Mouse (Mus musculus) MEL (cell line): ENCODE measurements around the gene Dglucy. TPM values are rescaled to one million over a fixed set of nuclear protein-coding genes. Genes with fewer than 3 reads are reported as not detected.

ENCODE experiments used
- DNase-seq: peaks from one replicate; pipeline ENCODE4 v3.0.0; 2011; ENCODE audit warnings: low read depth, low spot score
- H3K27ac ChIP-seq: 2 replicates; pipeline ENCODE4 v1.5.1; 2012; ENCODE audit warnings: low read depth, mild to moderate bottlenecking, control low read depth, low read length, moderate library complexity; ENCODE audit not compliant: control insufficient read depth
- H3K27me3 ChIP-seq, 2 experiments: fragments of 150-350 bp in 1 of 2; sonication (generic) in 1 of 2; 2 replicates each; pipeline ENCODE4 v1.6.1; 2012; ENCODE audit warnings: low read length in 2 of 2, mild to moderate bottlenecking in 2 of 2, improper control_type of control experiment in 1 of 2, moderate library complexity in 1 of 2; ENCODE audit not compliant: insufficient read depth in 2 of 2, control insufficient read depth in 1 of 2
- H3K36me3 ChIP-seq, 2 experiments: 2 replicates each; pipeline ENCODE4 v1.6.1; 2012 to 2014; ENCODE audit warnings: low read length in 2 of 2, improper control_type of control experiment in 1 of 2, inconsistent platforms in 1 of 2, mild to moderate bottlenecking in 1 of 2; ENCODE audit not compliant: insufficient read depth in 2 of 2, control insufficient read depth in 1 of 2
- H3K4me1 ChIP-seq, 2 experiments: fragments of 150-350 bp in 1 of 2; sonication (generic) in 1 of 2; 2 replicates each; pipeline ENCODE4 v1.6.1; 2012; ENCODE audit warnings: low read length in 2 of 2, improper control_type of control experiment in 1 of 2, mild to moderate bottlenecking in 1 of 2; ENCODE audit not compliant: insufficient read depth in 2 of 2, control insufficient read depth in 1 of 2
- H3K4me3 ChIP-seq, 2 experiments: fragments of 150-350 bp in 1 of 2; sonication (generic) in 1 of 2; 2 replicates each; pipeline ENCODE4 v1.5.1; 2012; ENCODE audit warnings: low read depth in 2 of 2, low read length in 2 of 2, mild to moderate bottlenecking in 2 of 2, moderate library complexity in 2 of 2, control low read depth in 1 of 2, improper control_type of control experiment in 1 of 2; ENCODE audit not compliant: control insufficient read depth in 1 of 2, insufficient read depth in 1 of 2
- H3K79me2 ChIP-seq: 2 replicates; pipeline ENCODE4 v1.6.1; 2012; ENCODE audit warnings: mild to moderate bottlenecking, low read length, moderate library complexity; ENCODE audit not compliant: control insufficient read depth, poor library complexity, insufficient read depth
- H3K9ac ChIP-seq: 2 replicates; pipeline ENCODE4 v1.6.1; 2012; ENCODE audit warnings: low read depth, mild to moderate bottlenecking, control low read depth, low read length, moderate library complexity; ENCODE audit not compliant: control insufficient read depth, poor library complexity, severe bottlenecking
- H3K9me3 ChIP-seq: fragments of 150-350 bp; sonication (generic); replicated peaks from 2 replicates; pipeline ENCODE4 v1.6.1; 2012; ENCODE audit warnings: mild to moderate bottlenecking, low read length, improper control_type of control experiment, moderate library complexity; ENCODE audit not compliant: insufficient read depth
- CTCF ChIP-seq, 3 experiments: IDR thresholded peaks in 2 of 3; conservative IDR thresholded peaks in 1 of 3; 2 replicates each; pipeline ENCODE4 v1.5.1; 2011 to 2012; ENCODE audit warnings: low read length in 3 of 3, low read depth in 2 of 3, mild to moderate bottlenecking in 2 of 3, improper control_type of control experiment in 1 of 3, inconsistent platforms in 1 of 3, mixed read lengths in 1 of 3, moderate library complexity in 1 of 3; ENCODE audit not compliant: control insufficient read depth in 1 of 3, insufficient read depth in 1 of 3, poor library complexity in 1 of 3, severe bottlenecking in 1 of 3
- GABPA ChIP-seq: IDR thresholded peaks from 2 replicates; pipeline ENCODE4 v1.6.1; 2012; ENCODE audit warnings: low read depth, mild to moderate bottlenecking, inconsistent platforms, low read length, improper control_type of control experiment, moderate library complexity
- HCFC1 ChIP-seq: IDR thresholded peaks from 2 replicates; pipeline ENCODE4 v1.6.1; 2012; ENCODE audit warnings: low read depth, mild to moderate bottlenecking, inconsistent platforms, low read length, improper control_type of control experiment, moderate library complexity
- MAZ ChIP-seq: IDR thresholded peaks from 2 replicates; pipeline ENCODE4 v1.6.1; 2012; ENCODE audit warnings: low read depth, mild to moderate bottlenecking, inconsistent platforms, low read length, improper control_type of control experiment
- MXI1 ChIP-seq: IDR thresholded peaks from 2 replicates; pipeline ENCODE4 v1.6.1; 2011; ENCODE audit warnings: mild to moderate bottlenecking, low read depth, low read length, improper control_type of control experiment
- MYC ChIP-seq: IDR thresholded peaks from 2 replicates; pipeline ENCODE4 v1.6.1; 2011; ENCODE audit warnings: low read depth, mild to moderate bottlenecking, low read length, improper control_type of control experiment, moderate library complexity
- NELFE ChIP-seq: IDR thresholded peaks from 2 replicates; pipeline ENCODE4 v1.6.1; 2011; ENCODE audit warnings: low read depth, low read length, improper control_type of control experiment
- RAD21 ChIP-seq: IDR thresholded peaks from 2 replicates; pipeline ENCODE4 v1.6.1; 2011; ENCODE audit warnings: mild to moderate bottlenecking, low read depth, low read length, improper control_type of control experiment
- SMC3 ChIP-seq: IDR thresholded peaks from 2 replicates; pipeline ENCODE4 v1.6.1; 2011; ENCODE audit warnings: low read depth, low read length, improper control_type of control experiment
- USF1 ChIP-seq: IDR thresholded peaks from 2 replicates; pipeline ENCODE4 v1.6.1; 2014; ENCODE audit warnings: low read depth, mild to moderate bottlenecking, inconsistent platforms, low read length, improper control_type of control experiment, moderate library complexity
- ZC3H11A ChIP-seq: IDR thresholded peaks from 2 replicates; pipeline ENCODE4 v1.6.1; 2012; ENCODE audit warnings: low read depth, mild to moderate bottlenecking, inconsistent platforms, low read length, improper control_type of control experiment
- ZKSCAN1 ChIP-seq: IDR thresholded peaks from 2 replicates; pipeline ENCODE4 v1.6.1; 2012; ENCODE audit warnings: low read depth, mild to moderate bottlenecking, inconsistent platforms, low read length, improper control_type of control experiment, moderate library complexity
- ZNF384 ChIP-seq: IDR thresholded peaks from 2 replicates; pipeline ENCODE4 v1.6.1; 2012; ENCODE audit warnings: low read depth, mild to moderate bottlenecking, inconsistent platforms, low read length, improper control_type of control experiment
- polyA plus RNA-seq, 2 experiments: library from polyadenylated mRNA; stranded (reverse) in 1 of 2; unstranded in 1 of 2; fragments of >175 nt in 1 of 2; fragments of >200 nt in 1 of 2; gene quantifications; 2 replicates each; pipeline versions ENCODE4 v1.2.1 to v1.2.4; 2012; ENCODE audit warnings: low replicate concordance in 2 of 2, low read depth in 1 of 2; ENCODE audit not compliant: insufficient read length in 2 of 2, insufficient read depth in 1 of 2, missing spikeins in 1 of 2
- total RNA-seq: library from RNA; depleted of rRNA; stranded (reverse); fragments of 300-350 nt; gene quantifications from 2 replicates; pipeline ENCODE4 v1.2.3, GENCODE M21; 2012

Dglucy gene
- total and polyA plus RNA-seq, 3 experiments: 0.03 TPM; not detected in 2

- no peak for DNase-seq
- H3K4me3 ChIP-seq: no peak overlapping the region
- H3K36me3 ChIP-seq: no peaks in the 10 kb centered on the region
- no peaks in the 10 kb centered on the region for H3K27me3 ChIP-seq
- H3K9ac ChIP-seq: no peak overlapping the region
- H3K79me2 ChIP-seq: no peaks in the 10 kb centered on the region
- no peak for TF ChIP-seq MAZ
- no peak for TF ChIP-seq MXI1
- TF ChIP-seq ZNF384: no peak
- TF ChIP-seq ZKSCAN1: no peak
- no peak for TF ChIP-seq MYC
- H3K9me3 ChIP-seq: no peaks in the 10 kb centered on the region
- H3K4me1 ChIP-seq: no peaks in the 10 kb centered on the region
- H3K27ac ChIP-seq: no peak overlapping the region
Observed at GRCm38 (mm10) chr12:100846566-100846965, 67.7 kb downstream of the Dglucy start.

GRCm38 (mm10) chr12:100847437-100848080 lies 68.7 kb downstream of the Dglucy start:
- H3K4me1 ChIP-seq: no peaks in the 10 kb centered on the region
- no peak overlapping the region for H3K9ac ChIP-seq
- no peak overlapping the region for H3K27ac ChIP-seq
- H3K79me2 ChIP-seq: no peaks in the 10 kb centered on the region
- no peaks in the 10 kb centered on the region for H3K27me3 ChIP-seq
- no peak overlapping the region for H3K4me3 ChIP-seq
- H3K36me3 ChIP-seq: no peaks in the 10 kb centered on the region
- TF ChIP-seq USF1: no peak
- no peak for DNase-seq
- no peaks in the 10 kb centered on the region for H3K9me3 ChIP-seq

- DNase-seq: peak; percentile 71
- H3K36me3 ChIP-seq: no peaks in the 10 kb centered on the region
- TF ChIP-seq CTCF (IDR thresholded peaks at IDR 0.05 in 2 of 3, conservative IDR thresholded peaks at IDR 0.05 in 1 of 3; ENCODE audit: control insufficient read depth in 1 of 3, insufficient read depth in 1 of 3, low read depth in 2 of 3, low read length in 3 of 3, poor library complexity in 1 of 3, severe bottlenecking in 1 of 3) (peak; percentile 61 to 96 (median 96)), RAD21 (peak; percentile 88), NELFE (no peak), SMC3 (peak; percentile 88), MAZ (no peak), GABPA (no peak), HCFC1 (no peak), ZC3H11A (peak; percentile 71)
- TF ChIP-seq, all 39 proteins: peak for 4
Observed at GRCm38 (mm10) chr12:100849421-100850138, 70.7 kb downstream of the Dglucy start.

More at GRCm38 (mm10) chr12:100849421-100850138, 70.7 kb downstream of the Dglucy start:
- no peaks in the 10 kb centered on the region for H3K9me3 ChIP-seq
- H3K4me1 ChIP-seq: no peaks in the 10 kb centered on the region
- no peaks in the 10 kb centered on the region for H3K27me3 ChIP-seq
- H3K79me2 ChIP-seq: no peaks in the 10 kb centered on the region
- no peak overlapping the region for H3K9ac ChIP-seq
- no peak overlapping the region for H3K4me3 ChIP-seq
- H3K27ac ChIP-seq: no peak overlapping the region
